ENCODE assay signal across 8 mouse cellular contexts in the genomic region with DNA sequence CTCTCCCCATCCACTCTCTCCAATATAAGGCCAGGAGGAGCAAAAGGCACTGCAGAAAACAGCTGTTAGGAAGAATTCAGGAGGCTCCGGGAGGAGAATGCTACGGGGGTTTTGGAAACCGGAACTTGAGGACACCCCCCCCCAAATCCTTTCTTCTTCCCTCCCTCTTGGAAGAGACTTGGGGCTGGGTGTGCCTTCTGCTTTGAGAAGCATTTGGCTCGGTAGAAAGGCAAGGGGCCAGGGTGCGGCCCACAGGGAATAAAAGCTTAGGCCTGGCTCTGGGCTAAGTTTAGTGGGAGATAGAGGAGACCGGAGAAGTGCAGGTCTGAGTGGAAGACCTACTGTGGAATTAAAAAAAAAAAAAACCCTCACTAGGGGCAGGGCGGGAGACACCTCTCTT.
A peak's percentile ranks its signal among the peaks of the same experiment; 100 is the strongest.
DNase-seq lines count a peak whose midpoint lies in the region; ATAC-seq and TF ChIP-seq lines count a peak whose summit lies in the region.

No protein-coding gene starts in this region.

- H3K27ac ChIP-seq in cortical plate, adult 2 months (ENCODE audit: insufficient read depth, low read length): peak overlapping the region; percentile 98; the same call in 1 of the 2 replicates
- H3K27ac ChIP-seq in heart, adult 2 months: peak overlapping the region; percentile 99
- H3K27ac ChIP-seq in lung, embryonic 16.5 days (ENCODE audit: low read length): no peak overlapping the region

- no peak for TF ChIP-seq POLR2A in cortical plate, adult 2 months (IDR thresholded peaks at IDR 0.05; ENCODE audit: extremely low read depth, insufficient read depth, low read length)
- peak; percentile 48; the same call in 1 of the 2 replicates for TF ChIP-seq POLR2A in heart, adult 2 months (IDR thresholded peaks at IDR 0.05; ENCODE audit: insufficient read depth, low read depth, low read length)

- no peaks in the 10 kb centered on the region for H3K9me3 ChIP-seq in lung, embryonic 16.5 days (ENCODE audit: control insufficient read depth, low read length)

- no peak for ATAC-seq in lung, embryonic 16.5 days (ENCODE audit: low read depth)

- peak overlapping the region; percentile 58 for H3K4me3 ChIP-seq in cortical plate, adult 2 months (ENCODE audit: insufficient read depth, low read length)
- peak overlapping the region; percentile 58 for H3K4me3 ChIP-seq in heart, adult 2 months
- peak overlapping the region; percentile 79 for H3K4me3 ChIP-seq in lung, embryonic 16.5 days (ENCODE audit: low read length)

- TF ChIP-seq CTCF in cortical plate, adult 2 months (IDR thresholded peaks at IDR 0.05; ENCODE audit: extremely low read depth, insufficient read depth, low read length): no peak
- TF ChIP-seq CTCF in heart, adult 2 months (IDR thresholded peaks at IDR 0.05): no peak

- intact Hi-C loops in left cerebral cortex, postnatal 4 days (cut with DNase I): no loop called here
- intact Hi-C loops in left cerebral cortex, postnatal 14 days (cut with DNase I): loop anchor here (5.0 to 10.0 kb wide), 3 partner anchors 62 to 290 kb away; a partner anchor contains a TSS
- intact Hi-C loops in heart, adult 2 months (cut with DNase I): loop anchor here (5.0 to 10.0 kb wide), 4 partner anchors 173 to 1150 kb away; a partner anchor contains a TSS

- no peak for TF ChIP-seq EP300 in heart, adult 2 months (IDR thresholded peaks at IDR 0.05; ENCODE audit: insufficient read depth, low read depth, low read length)

- peaks cover 7% of the 10 kb centered on the region for H3K4me1 ChIP-seq in cortical plate, adult 2 months (ENCODE audit: control insufficient read depth, insufficient read depth, low read length)
- H3K4me1 ChIP-seq in heart, adult 2 months (ENCODE audit: control insufficient read depth, insufficient read depth, low read length): peaks cover 7% of the 10 kb centered on the region; the same call in 1 of the 2 replicates
- peaks cover 12% of the 10 kb centered on the region for H3K4me1 ChIP-seq in lung, embryonic 16.5 days (replicated peaks; ENCODE audit: control insufficient read depth, insufficient read depth, low read length)

- no peaks in the 10 kb centered on the region for H3K79me2 ChIP-seq in heart, adult 2 months (replicated peaks; ENCODE audit: control insufficient read depth, insufficient read depth, low read length)

- peaks cover 18% of the 10 kb centered on the region for H3K36me3 ChIP-seq in heart, adult 2 months (ENCODE audit: control insufficient read depth, insufficient read depth, low read length)
- no peaks in the 10 kb centered on the region for H3K36me3 ChIP-seq in lung, embryonic 16.5 days (ENCODE audit: control insufficient read depth, insufficient read depth, low read length)

- peak overlapping the region; percentile 99 for H3K9ac ChIP-seq in heart, adult 2 months (ENCODE audit: low read depth, low read length)
- peak overlapping the region; percentile 53 for H3K9ac ChIP-seq in lung, embryonic 16.5 days (ENCODE audit: low read length)

- DNase-seq in left cerebral cortex, postnatal 4 days: peak; percentile 71
- DNase-seq in left cerebral cortex, postnatal 14 days (ENCODE audit: low spot score in 2 of 2): no peak
- peak; percentile 85 to 86 for DNase-seq in heart, adult 2 months
- peak; percentile 63 for DNase-seq in kidney, adult 18-20 months
- peak; percentile 87 for DNase-seq in skeletal muscle tissue, adult 2 months (ENCODE audit: low read depth, low spot score)
- DNase-seq in thymus, postnatal 10 days (ENCODE audit: low spot score in 2 of 2): no peak

- peak overlapping the region; percentile 99 for H3K4me2 ChIP-seq in lung, embryonic 16.5 days (ENCODE audit: low read depth, low read length)

- WGBS in heart, adult 2 months: under 1% methylated on average over 7 of the region's 7 CpGs
- WGBS in lung, embryonic 16.5 days: 13% methylated on average over 7 of the region's 7 CpGs

- H3K27me3 ChIP-seq in heart, adult 2 months (ENCODE audit: control insufficient read depth, insufficient read depth, low read length): no peaks in the 10 kb centered on the region
- H3K27me3 ChIP-seq in lung, embryonic 16.5 days (ENCODE audit: control insufficient read depth, insufficient read depth, low read depth, low read length): no peaks in the 10 kb centered on the region

Comparison
In these comparisons a context has a peak if more than half of its experiments do, and no peak if none do; other contexts are left out.
1. DNase-seq: peak in left cerebral cortex, postnatal 4 days (single experiment), heart, adult 2 months (2 of 2), kidney, adult 18-20 months (single experiment) and skeletal muscle tissue, adult 2 months (single experiment); none in left cerebral cortex, postnatal 14 days (0 of 2) and thymus, postnatal 10 days (0 of 2).
2. Peak in every context shown above with its lines, with median percentiles within 50 percentile points of each other: H3K4me3 ChIP-seq.